In the genomic region with DNA sequence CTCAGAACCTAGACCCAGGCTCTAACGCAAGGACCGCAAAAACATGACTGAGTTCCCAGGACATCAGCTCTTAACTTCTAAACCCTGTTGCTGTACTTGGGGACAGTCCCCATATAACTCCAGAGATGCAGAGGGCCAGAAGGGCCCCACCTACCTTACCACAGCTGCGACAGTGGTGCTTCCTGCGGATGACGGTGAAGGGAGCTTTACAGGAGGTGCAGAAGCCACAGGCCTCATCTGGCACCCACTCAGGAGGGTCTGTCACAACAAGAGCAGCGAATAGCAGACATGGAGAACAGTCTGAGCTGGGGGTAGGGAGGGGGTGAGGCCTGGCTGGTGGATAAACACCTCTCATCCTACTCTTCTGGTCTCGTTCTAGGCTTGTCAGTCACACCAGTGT, we compare ENCODE assay signal across 11 mouse cellular contexts. TPM values are rescaled to one million over a fixed set of nuclear protein-coding genes. Genes with fewer than 3 reads are reported as not detected.
DNase-seq lines count a peak whose midpoint lies in the region; ATAC-seq and TF ChIP-seq lines count a peak whose summit lies in the region.
"Had no signal": no experiment of that assay in that cellular context is flagged by ENCODE, and none has a peak within 500 bp of the region (broad histone marks: within the 10 kb centered on the region; RNA-seq: fewer than 3 reads in every experiment).

No protein-coding gene starts in this region.

- peak overlapping the region; percentile 43 for H3K9ac ChIP-seq in CH12.LX (ENCODE audit: insufficient read depth, low read depth)
- no peak overlapping the region for H3K9ac ChIP-seq in midbrain, embryonic 14.5 days (replicated peaks; ENCODE audit: low read length)
- H3K9ac ChIP-seq: midbrain, embryonic 12.5 days had no signal

- DNase-seq in CD4-positive helper T cell, adult 2 months (ENCODE audit: low read depth, low spot score), result peak; percentile 95
- peak; percentile 88 for DNase-seq in CH12.LX (ENCODE audit: extremely low read depth)
- DNase-seq in naive thymus-derived CD4-positive, alpha-beta T cell, adult 2 months (ENCODE audit: low read depth), result peak; percentile 94
- peak; percentile 95 for DNase-seq in thymus, postnatal 0 days (ENCODE audit: low spot score)
- DNase-seq in kidney, postnatal 25 days, result no peak
- DNase-seq in midbrain, embryonic 14.5 days, result no peak
- DNase-seq: heart, postnatal 4 days; kidney, adult 8-10 months had no signal

- H3K4me2 ChIP-seq in CH12.LX (ENCODE audit: insufficient read depth, low read depth, poor library complexity, severe bottlenecking), result peak overlapping the region; percentile 2; the same call in 1 of the 2 replicates
- H3K4me2 ChIP-seq in midbrain, embryonic 14.5 days (ENCODE audit: low read length), result no peak overlapping the region
- H3K4me2 ChIP-seq: limb, embryonic 13.5 days; midbrain, embryonic 12.5 days had no signal

- 83% methylated on average over 7 of the region's 7 CpGs for whole genome bisulfite sequencing in midbrain, embryonic 14.5 days

- peak overlapping the region; percentile 23 for H3K27ac ChIP-seq in CH12.LX (ENCODE audit: insufficient read depth, low read depth)
- no peak overlapping the region for H3K27ac ChIP-seq in midbrain, embryonic 14.5 days (replicated peaks; ENCODE audit: low read depth, low read length)
- H3K27ac ChIP-seq: limb, embryonic 13.5 days; midbrain, embryonic 12.5 days had no signal

- in situ Hi-C loops in CH12.LX (cut with MboI; ENCODE audit: low pct_ligation_motif_present, low pct_unique_long_range_greater_than_20kb, low sequenced_read_pairs), result no loop called here

- H3K4me3 ChIP-seq in CH12.LX (replicated peaks in 1 of 3; ENCODE audit: low read depth in 2 of 3, low read length in 2 of 3, poor library complexity in 1 of 3), result peak overlapping the region in 1 of 3 experiments; percentile 19
- H3K4me3 ChIP-seq in midbrain, embryonic 14.5 days (replicated peaks; ENCODE audit: low read depth, low read length), result no peak overlapping the region
- H3K4me3 ChIP-seq: limb, embryonic 13.5 days; midbrain, embryonic 12.5 days had no signal

- no peaks in the 10 kb centered on the region for H3K79me2 ChIP-seq in CH12.LX (replicated peaks; ENCODE audit: control insufficient read depth, extremely low read depth, insufficient read depth, poor library complexity, severe bottlenecking)

- peak; percentile 41 for TF ChIP-seq POLR2A in CH12.LX (IDR thresholded peaks at IDR 0.05; ENCODE audit: low read depth, low read length)

- no peak; the same call in 1 of the 2 replicates for TF ChIP-seq RAD21 in CH12.LX (IDR thresholded peaks at IDR 0.05; ENCODE audit: low read depth, low read length)

- no peak for ATAC-seq in erythroid progenitor cell, adult 5-6 weeks (replicated peaks; ENCODE audit: low FRiP score, poor library complexity, severe bottlenecking)
- no peak for ATAC-seq in midbrain, embryonic 14.5 days (ENCODE audit: low FRiP score, low TSS enrichment)

- dilution Hi-C loops in CH12.LX (cut with MboI; ENCODE audit: extremely low pct_ligation_motif_present, extremely low pct_unique_long_range_greater_than_20kb, low sequenced_read_pairs), result no loop called here

- H3K27me3 ChIP-seq in CH12.LX (replicated peaks), result no peaks in the 10 kb centered on the region
- no peaks in the 10 kb centered on the region for H3K27me3 ChIP-seq in midbrain, embryonic 14.5 days (ENCODE audit: control insufficient read depth, insufficient read depth, low read length)
- H3K27me3 ChIP-seq: limb, embryonic 13.5 days; midbrain, embryonic 12.5 days had no signal

- TF ChIP-seq CTCF in CH12.LX (conservative IDR thresholded peaks at IDR 0.05 in 1 of 2, IDR thresholded peaks at IDR 0.05 in 1 of 2; ENCODE audit: low read depth in 2 of 2, low read length in 2 of 2), result no peak

- no peaks in the 10 kb centered on the region for H3K36me3 ChIP-seq in CH12.LX (replicated peaks in 1 of 2; ENCODE audit: control insufficient read depth in 1 of 2, insufficient read depth in 1 of 2, low read length in 1 of 2)
- H3K36me3 ChIP-seq in midbrain, embryonic 14.5 days (ENCODE audit: control insufficient read depth, insufficient read depth, low read length), result no peaks in the 10 kb centered on the region
- H3K36me3 ChIP-seq: limb, embryonic 13.5 days; midbrain, embryonic 12.5 days had no signal

- peak; percentile 79 for TF ChIP-seq EP300 in CH12.LX (IDR thresholded peaks at IDR 0.05; ENCODE audit: low read length)

- H3K4me1 ChIP-seq in CH12.LX (ENCODE audit: control insufficient read depth in 1 of 2, insufficient read depth in 2 of 2), result peaks cover 20 to 50% of the 10 kb centered on the region in 2 experiments
- H3K4me1 ChIP-seq in midbrain, embryonic 14.5 days (ENCODE audit: control insufficient read depth, insufficient read depth, low read length), result no peaks in the 10 kb centered on the region
- H3K4me1 ChIP-seq: limb, embryonic 13.5 days; midbrain, embryonic 12.5 days had no signal

- no peaks in the 10 kb centered on the region for H3K9me3 ChIP-seq in CH12.LX (replicated peaks; ENCODE audit: low read length)
- no peaks in the 10 kb centered on the region for H3K9me3 ChIP-seq in midbrain, embryonic 14.5 days (ENCODE audit: control insufficient read depth, low read length)
- H3K9me3 ChIP-seq: limb, embryonic 13.5 days; midbrain, embryonic 12.5 days had no signal

TF ChIP-seq in CH12.LX, 34 proteins besides CTCF, POLR2A, EP300 and RAD21 (continues in another document):
- TF ChIP-seq ETS1 (conservative IDR thresholded peaks at IDR 0.05; ENCODE audit: low read depth, low read length) (peak; percentile 73), BHLHE40 (IDR thresholded peaks at IDR 0.05; ENCODE audit: low read depth, low read length) (peak; percentile 57), ELF1 (IDR thresholded peaks at IDR 0.05; ENCODE audit: low read depth, low read length) (peak; percentile 52; the same call in 1 of the 2 replicates), ZNF384 (IDR thresholded peaks at IDR 0.05; ENCODE audit: low read depth, low read length) (no peak), MEF2A (IDR thresholded peaks at IDR 0.05; ENCODE audit: borderline replicate concordance, low read depth, low read length) (no peak), MXI1 (IDR thresholded peaks at IDR 0.05; ENCODE audit: low read depth, low read length) (peak; percentile 23; the same call in 1 of the 2 replicates), JUND (conservative IDR thresholded peaks at IDR 0.05; ENCODE audit: low read depth, low read length) (no peak), NELFE (IDR thresholded peaks at IDR 0.05; ENCODE audit: low read depth, low read length) (peak; percentile 47; the same call in 1 of the 2 replicates), PAX5 (IDR thresholded peaks at IDR 0.05; ENCODE audit: low read length) (no peak), SIN3A (IDR thresholded peaks at IDR 0.05; ENCODE audit: low read length) (peak; percentile 67; the same call in 1 of the 2 replicates), ZMIZ1 (IDR thresholded peaks at IDR 0.05; ENCODE audit: low read depth, low read length) (no peak), ZKSCAN1 (IDR thresholded peaks at IDR 0.05; ENCODE audit: borderline replicate concordance, low read depth, low read length) (no peak), E2F4 (IDR thresholded peaks at IDR 0.05; ENCODE audit: insufficient replicate concordance, low read depth, low read length) (no peak), ZC3H11A (IDR thresholded peaks at IDR 0.05; ENCODE audit: low read depth, low read length) (no peak), MAZ (IDR thresholded peaks at IDR 0.05; ENCODE audit: low read depth, low read length) (0 out of 2 replicates have a peak, but pooled peaks have one; percentile 49), MAX (IDR thresholded peaks at IDR 0.05; ENCODE audit: low read length) (0 out of 2 replicates have a peak, but pooled peaks have one; percentile 51), KAT2A (IDR thresholded peaks at IDR 0.05; ENCODE audit: insufficient replicate concordance, low read length) (0 out of 2 replicates have a peak, but pooled peaks have one; percentile 27), GABPA (IDR thresholded peaks at IDR 0.05; ENCODE audit: insufficient replicate concordance, low read depth, low read length) (no peak), RCOR1 (conservative IDR thresholded peaks at IDR 0.05; ENCODE audit: low read depth, low read length) (peak; percentile 68; the same call in 1 of the 2 replicates), CHD1 (IDR thresholded peaks at IDR 0.05; ENCODE audit: low read depth, low read length) (no peak), POLR2AphosphoS2 (IDR thresholded peaks at IDR 0.05; ENCODE audit: low read depth, low read length) (no peak), JUN (IDR thresholded peaks at IDR 0.05; ENCODE audit: insufficient read depth, low read depth, low read length) (no peak), UBTF (IDR thresholded peaks at IDR 0.05; ENCODE audit: low read depth, low read length) (no peak)

RNA-seq across cellular contexts. Expression of a gene that starts 8.9 kb away (rescaled TPM):
- total RNA-seq in CH12.LX (2012; rRNA removed) (6.0 and 6.2 TPM in 2 replicates), CH12.LX (2014; rRNA removed) (5.4 and 6.0 TPM in 2 replicates)
- 4.8 and 7.6 TPM in 2 replicates for polyA plus RNA-seq in CH12.LX (2012; ENCODE audit: insufficient read length, low read depth)
- 45.3 and 50.3 TPM in 2 replicates for polyA plus RNA-seq in thymus, postnatal 0 days (2015; fragmentation: Nextera tagmentation; extraction: Ambion mirVana)
- total RNA-seq in erythroid progenitor cell, adult 5-6 weeks (2015; ENCODE audit: low replicate concordance), result 4.7 and 7.1 TPM in 2 replicates
- 3.6 and 13.6 TPM in 2 replicates for total RNA-seq in erythroid progenitor cell, adult 5-6 weeks (2017; ENCODE audit: low replicate concordance)
- 32.5 and 35.7 TPM in 2 replicates for polyA plus RNA-seq in midbrain, embryonic 14.5 days (2014; fragmentation: Nextera tagmentation; extraction: Ambion mirVana)

RNA-seq across cellular contexts. Expression of a gene that starts 27.1 kb away (rescaled TPM):
- 16.0 and 23.4 TPM in 2 replicates for total RNA-seq in CH12.LX (2012; rRNA removed)
- total RNA-seq in CH12.LX (2014; rRNA removed), result 66.0 and 93.1 TPM in 2 replicates
- polyA plus RNA-seq in CH12.LX (2012; ENCODE audit: insufficient read length, low read depth), result 51.5 and 53.4 TPM in 2 replicates
- polyA plus RNA-seq in thymus, postnatal 0 days (2015; fragmentation: Nextera tagmentation; extraction: Ambion mirVana), result 67.1 and 68.3 TPM in 2 replicates
- total RNA-seq in erythroid progenitor cell, adult 5-6 weeks (2015; ENCODE audit: low replicate concordance), result 61.6 and 90.5 TPM in 2 replicates
- 99.5 and 120 TPM in 2 replicates for total RNA-seq in erythroid progenitor cell, adult 5-6 weeks (2017; ENCODE audit: low replicate concordance)
- polyA plus RNA-seq in midbrain, embryonic 14.5 days (2014; fragmentation: Nextera tagmentation; extraction: Ambion mirVana), result 12.8 and 16.4 TPM in 2 replicates

RNA-seq across cellular contexts. Expression of a gene that starts 27.2 kb away (rescaled TPM):
- total RNA-seq in CH12.LX (2012; rRNA removed) (0.25 and 0.55 TPM in 2 replicates), CH12.LX (2014; rRNA removed) (0.12 and 0.39 TPM in 2 replicates)
- polyA plus RNA-seq in CH12.LX (2012; ENCODE audit: insufficient read length, low read depth), result 0.45 and 0.64 TPM in 2 replicates
- 0.58 and 0.96 TPM in 2 replicates for polyA plus RNA-seq in thymus, postnatal 0 days (2015; fragmentation: Nextera tagmentation; extraction: Ambion mirVana)
- 1.1 and 4.2 TPM in 2 replicates for total RNA-seq in erythroid progenitor cell, adult 5-6 weeks (2015; ENCODE audit: low replicate concordance)
- 1.7 and 7.3 TPM in 2 replicates for total RNA-seq in erythroid progenitor cell, adult 5-6 weeks (2017; ENCODE audit: low replicate concordance)
- 0.27 and 0.58 TPM in 2 replicates for polyA plus RNA-seq in midbrain, embryonic 14.5 days (2014; fragmentation: Nextera tagmentation; extraction: Ambion mirVana)

Comparison
In these comparisons a context has a peak if more than half of its experiments do, and no peak if none do; other contexts are left out.
1. DNase-seq: peak in CD4-positive helper T cell, adult 2 months (single experiment), CH12.LX (single experiment), naive thymus-derived CD4-positive, alpha-beta T cell, adult 2 months (single experiment) and thymus, postnatal 0 days (single experiment); none in kidney, postnatal 25 days (0 of 2) and midbrain, embryonic 14.5 days (single experiment).